Mouse (Mus musculus) frontal cortex, postnatal 36 days (tissue): ENCODE data around the gene B3galt2.

Source experiments
- DNase-seq, 2 experiments: peaks; one replicate each; pipeline ENCODE4 v3.0.0; 2022; ENCODE audit warnings: low spot score in 2 of 2

B3galt2 gene

GRCm38 (mm10) chr1:143702741-143703262 is 62.3 kb downstream of the B3galt2 start, which contains the start of gene Cdc73:
TSS of gene Cdc73 (minus strand) at chr1:143702893.
- peak; percentile 89 to 91 for DNase-seq
